Mouse (Mus musculus): Measurements from ENCODE around the gene Sipa1. TPM values are rescaled to one million over a fixed set of nuclear protein-coding genes. Genes with fewer than 3 reads are reported as not detected.

The Sipa1 gene
- total and polyA plus RNA-seq, 3 experiments = 6.2 to 15.5 TPM; not detected in 1

GRCm38 (mm10) chr19:5680432-5680831, 16.9 kb upstream of the Sipa1 start:
- no peaks in the 10 kb centered on the region for H3K79me2 ChIP-seq (ENCODE audit: control insufficient read depth, insufficient read depth, low read length, poor library complexity)
- no peak overlapping the region for H3K9ac ChIP-seq (ENCODE audit: control insufficient read depth, low read depth, low read length, poor library complexity, severe bottlenecking)
- H3K4me1 ChIP-seq (ENCODE audit: control insufficient read depth in 1 of 2, insufficient read depth in 2 of 2, low read length in 2 of 2) = no peaks in the 10 kb centered on the region
- H3K4me3 ChIP-seq (ENCODE audit: control insufficient read depth in 1 of 2, insufficient read depth in 1 of 2, low read depth in 2 of 2, low read length in 2 of 2) = no peak overlapping the region
- no peak overlapping the region for H3K27ac ChIP-seq (ENCODE audit: control insufficient read depth, low read depth, low read length)
- TF ChIP-seq ETS1 (IDR thresholded peaks at IDR 0.05; ENCODE audit: low read depth, low read length) = no peak
- no peak for TF ChIP-seq TAL1 (IDR thresholded peaks at IDR 0.05; ENCODE audit: low read length)
- TF ChIP-seq POLR2AphosphoS2 (IDR thresholded peaks at IDR 0.05; ENCODE audit: low read length) = no peak
- no peak for TF ChIP-seq MYC (IDR thresholded peaks at IDR 0.05; ENCODE audit: low read depth, low read length)
- TF ChIP-seq ZKSCAN1 (IDR thresholded peaks at IDR 0.05; ENCODE audit: low read depth, low read length) = no peak
- no peak for TF ChIP-seq ZMIZ1 (IDR thresholded peaks at IDR 0.05; ENCODE audit: low read depth, low read length)
- TF ChIP-seq POLR2AphosphoS5 (IDR thresholded peaks at IDR 0.05; ENCODE audit: borderline replicate concordance, low read depth, low read length) = no peak
- no peak for TF ChIP-seq MAFK (IDR thresholded peaks at IDR 0.05; ENCODE audit: borderline replicate concordance, low read depth, low read length)
- TF ChIP-seq POLR2A (IDR thresholded peaks at IDR 0.05; ENCODE audit: control insufficient read depth in 1 of 2, insufficient read depth in 1 of 2, low read depth in 1 of 2, low read length in 2 of 2, poor library complexity in 1 of 2) = no peak
- no peak for TF ChIP-seq CHD1 (IDR thresholded peaks at IDR 0.05; ENCODE audit: low read depth, low read length)
- TF ChIP-seq GABPA (IDR thresholded peaks at IDR 0.05; ENCODE audit: low read depth, low read length) = no peak
- TF ChIP-seq NRF1 (IDR thresholded peaks at IDR 0.05; ENCODE audit: insufficient read depth, low read depth, low read length, poor library complexity, severe bottlenecking) = no peak
- TF ChIP-seq TBP (IDR thresholded peaks at IDR 0.05; ENCODE audit: low read depth, low read length) = no peak
- TF ChIP-seq GATA1 (IDR thresholded peaks at IDR 0.05; ENCODE audit: low read depth, low read length) = no peak
- no peaks in the 10 kb centered on the region for H3K9me3 ChIP-seq (replicated peaks; ENCODE audit: insufficient read depth, low read length)
- no peaks in the 10 kb centered on the region for H3K27me3 ChIP-seq (ENCODE audit: control insufficient read depth in 1 of 2, insufficient read depth in 2 of 2, low read length in 2 of 2)
- DNase-seq (ENCODE audit: low read depth, low spot score) = no peak
- peaks cover 0 to 3% of the 10 kb centered on the region in 2 experiments; a peak in 2 of 4 replicates for H3K36me3 ChIP-seq (ENCODE audit: control insufficient read depth in 1 of 2, insufficient read depth in 2 of 2, low read length in 2 of 2)

DNA sequence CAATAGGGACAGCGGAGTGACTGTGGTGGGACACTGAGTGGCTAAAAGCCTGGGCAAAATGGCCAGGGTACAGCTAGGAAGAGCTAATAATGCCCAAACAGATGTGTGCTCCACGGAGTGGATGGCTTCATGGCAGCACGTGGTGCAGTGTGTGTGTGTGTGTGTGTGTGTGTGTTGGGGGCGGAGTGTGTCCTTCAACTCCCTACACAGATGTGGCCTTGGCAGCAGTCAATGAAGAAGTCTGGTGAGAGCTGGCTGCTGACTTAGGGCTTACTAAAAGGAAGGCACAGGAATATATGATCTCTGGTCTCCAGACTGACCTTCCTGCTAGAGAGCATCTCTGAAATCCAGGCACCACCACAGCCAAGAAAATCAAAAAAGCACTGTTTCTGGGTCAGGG, 4.9 kb upstream of the Sipa1 start:
- Histone ChIP-seq H3K4me3 (ENCODE audit: control insufficient read depth in 1 of 2, insufficient read depth in 1 of 2, low read depth in 2 of 2, low read length in 2 of 2) (no peak overlapping the region), H3K9ac (ENCODE audit: control insufficient read depth, low read depth, low read length, poor library complexity, severe bottlenecking) (no peak overlapping the region), H3K4me1 (ENCODE audit: control insufficient read depth in 1 of 2, insufficient read depth in 2 of 2, low read length in 2 of 2) (peaks cover 1 to 28% of the 10 kb centered on the region in 2 experiments; a peak in 3 of 4 replicates), H3K36me3 (ENCODE audit: control insufficient read depth in 1 of 2, insufficient read depth in 2 of 2, low read length in 2 of 2) (peaks cover 4 to 21% of the 10 kb centered on the region in 2 experiments; a peak in 3 of 4 replicates), H3K79me2 (ENCODE audit: control insufficient read depth, insufficient read depth, low read length, poor library complexity) (no peaks in the 10 kb centered on the region; the same call in 1 of the 2 replicates), H3K9me3 (replicated peaks; ENCODE audit: insufficient read depth, low read length) (no peaks in the 10 kb centered on the region), H3K27ac (ENCODE audit: control insufficient read depth, low read depth, low read length) (no peak overlapping the region), H3K27me3 (ENCODE audit: control insufficient read depth in 1 of 2, insufficient read depth in 2 of 2, low read length in 2 of 2) (no peaks in the 10 kb centered on the region)
- no peak for TF ChIP-seq ZMIZ1 (IDR thresholded peaks at IDR 0.05; ENCODE audit: low read depth, low read length)
- TF ChIP-seq MAX (IDR thresholded peaks at IDR 0.05; ENCODE audit: low read length) = no peak
- no peak for TF ChIP-seq ZKSCAN1 (IDR thresholded peaks at IDR 0.05; ENCODE audit: low read depth, low read length)
- DNase-seq (ENCODE audit: low read depth, low spot score) = no peak

DNA sequence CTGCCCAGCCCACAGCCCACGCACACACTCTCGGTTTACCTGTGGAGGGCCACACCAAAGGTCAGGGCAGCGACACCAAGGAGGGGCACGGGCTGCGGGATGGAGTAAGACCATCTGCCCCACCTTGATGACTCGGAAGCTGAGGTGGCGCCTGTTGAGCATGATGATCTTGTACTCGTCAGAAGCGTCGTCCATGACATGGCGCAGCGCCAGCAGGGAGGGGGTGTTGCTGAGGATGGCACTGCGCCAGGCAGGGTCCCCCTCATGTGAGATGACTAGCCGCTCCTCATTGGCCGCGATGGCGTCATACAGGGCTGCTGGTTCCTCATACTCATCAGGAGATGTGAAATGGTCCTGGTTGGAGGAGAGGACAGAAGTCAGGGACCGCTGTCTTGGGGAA, 2.9 kb upstream of the Sipa1 start:
- Histone ChIP-seq H3K4me3 (ENCODE audit: control insufficient read depth in 1 of 2, insufficient read depth in 1 of 2, low read depth in 2 of 2, low read length in 2 of 2) (no peak overlapping the region), H3K36me3 (ENCODE audit: control insufficient read depth in 1 of 2, insufficient read depth in 2 of 2, low read length in 2 of 2) (peaks cover 2 to 21% of the 10 kb centered on the region in 2 experiments; a peak in 3 of 4 replicates), H3K27me3 (ENCODE audit: control insufficient read depth in 1 of 2, insufficient read depth in 2 of 2, low read length in 2 of 2) (no peaks in the 10 kb centered on the region), H3K4me1 (ENCODE audit: control insufficient read depth in 1 of 2, insufficient read depth in 2 of 2, low read length in 2 of 2) (peaks cover 1 to 34% of the 10 kb centered on the region in 2 experiments; a peak in 3 of 4 replicates), H3K27ac (ENCODE audit: control insufficient read depth, low read depth, low read length) (no peak overlapping the region), H3K9me3 (replicated peaks; ENCODE audit: insufficient read depth, low read length) (no peaks in the 10 kb centered on the region), H3K79me2 (ENCODE audit: control insufficient read depth, insufficient read depth, low read length, poor library complexity) (no peaks in the 10 kb centered on the region; the same call in 1 of the 2 replicates), H3K9ac (ENCODE audit: control insufficient read depth, low read depth, low read length, poor library complexity, severe bottlenecking) (no peak overlapping the region)
- DNase-seq (ENCODE audit: low read depth, low spot score) = no peak
- TF ChIP-seq E2F4 (IDR thresholded peaks at IDR 0.05; ENCODE audit: borderline replicate concordance, low read depth, low read length) = no peak
- TF ChIP-seq POLR2A (IDR thresholded peaks at IDR 0.05; ENCODE audit: control insufficient read depth in 1 of 2, insufficient read depth in 1 of 2, low read depth in 1 of 2, low read length in 2 of 2, poor library complexity in 1 of 2) = no peak
- TF ChIP-seq POLR2AphosphoS5 (IDR thresholded peaks at IDR 0.05; ENCODE audit: borderline replicate concordance, low read depth, low read length) = no peak
- TF ChIP-seq GATA1 (IDR thresholded peaks at IDR 0.05; ENCODE audit: low read depth, low read length) = no peak
- no peak for TF ChIP-seq MXI1 (IDR thresholded peaks at IDR 0.05; ENCODE audit: low read depth, low read length)
- TF ChIP-seq USF1 (IDR thresholded peaks at IDR 0.05; ENCODE audit: low read depth, low read length) = no peak
- TF ChIP-seq USF2 (IDR thresholded peaks at IDR 0.05; ENCODE audit: borderline replicate concordance in 1 of 2, insufficient read depth in 1 of 2, low read depth in 1 of 2, low read length in 2 of 2) = no peak
- TF ChIP-seq NRF1 (IDR thresholded peaks at IDR 0.05; ENCODE audit: insufficient read depth, low read depth, low read length, poor library complexity, severe bottlenecking) = no peak
- TF ChIP-seq TBP (IDR thresholded peaks at IDR 0.05; ENCODE audit: low read depth, low read length) = no peak

All from MEL (cell line).